Mouse (Mus musculus) embryonic facial prominence, embryonic 12.5 days (tissue): ENCODE data around the gene Klf11. TPM values are rescaled to one million over a fixed set of nuclear protein-coding genes. Genes with fewer than 3 reads are reported as not detected.
"Not testable (repeated sequence)": the region's sequence is repeated elsewhere in the genome, so short reads cannot be mapped to it uniquely, and the experiment has no call there.

Experiments used
- ATAC-seq: fragments of 200-750 bp; cut with Nextera tagmentation; 2 replicates; pipeline ENCODE4 v1.8.0; 2017; ENCODE audit not compliant: insufficient number of reproducible peaks, insufficient read depth, low FRiP score, low TSS enrichment
- H3K27ac ChIP-seq: fragments of 300-500 bp; sonication (generic); 2 replicates; pipeline ENCODE4 v1.5.1; 2016; ENCODE audit warnings: mild to moderate bottlenecking
- H3K27me3 ChIP-seq: fragments of 300-500 bp; sonication (generic); 2 replicates; pipeline ENCODE4 v1.6.1; 2016; ENCODE audit warnings: mild to moderate bottlenecking, moderate library complexity
- H3K36me3 ChIP-seq: fragments of 300-500 bp; sonication (generic); 2 replicates; pipeline ENCODE4 v1.6.1; 2016; ENCODE audit warnings: mild to moderate bottlenecking
- H3K4me1 ChIP-seq: fragments of 300-500 bp; sonication (generic); 2 replicates; pipeline ENCODE4 v1.6.1; 2016
- H3K4me2 ChIP-seq: fragments of 300-500 bp; sonication (generic); replicated peaks from 2 replicates; pipeline ENCODE4 v1.6.1; 2016; ENCODE audit warnings: mild to moderate bottlenecking, moderate library complexity
- H3K4me3 ChIP-seq: fragments of 300-500 bp; sonication (generic); 2 replicates; pipeline ENCODE4 v1.5.1; 2016; ENCODE audit warnings: mild to moderate bottlenecking
- H3K9ac ChIP-seq: fragments of 300-500 bp; sonication (generic); 2 replicates; pipeline ENCODE4 v1.6.1; 2016; ENCODE audit warnings: mild to moderate bottlenecking, moderate library complexity
- H3K9me3 ChIP-seq: fragments of 300-500 bp; sonication (generic); 2 replicates; pipeline ENCODE4 v1.6.1; 2016; ENCODE audit warnings: mild to moderate bottlenecking, moderate library complexity
- WGBS: fragments of 180-500 bp; shearing (Covaris S2); methylation state at CpG from one replicate; pipeline ENCODE4 v1.1.7; 2016; 5-methylcytosine and 5-hydroxymethylcytosine counted together
- polyA plus RNA-seq: library from polyadenylated mRNA; unstranded; fragments of >200 nt; fragmentation: Nextera tagmentation; extraction: Ambion mirVana; gene quantifications from 2 replicates; pipeline ENCODE4 v1.2.1, GENCODE M21; 2016

Gene Klf11
- polyA plus RNA-seq, 1 experiment from 2014 or later: 13.8 TPM

- no peaks in the 10 kb centered on the region for H3K9me3 ChIP-seq
- H3K4me2 ChIP-seq: no peak overlapping the region
- no peaks in the 10 kb centered on the region for H3K36me3 ChIP-seq
- WGBS: 70% methylated on average over 1 of the region's 1 CpGs
- H3K4me3 ChIP-seq: no peak overlapping the region
- ATAC-seq: no peak
- no peaks in the 10 kb centered on the region for H3K4me1 ChIP-seq
- no peaks in the 10 kb centered on the region for H3K27me3 ChIP-seq
- no peak overlapping the region for H3K27ac ChIP-seq
- no peak overlapping the region for H3K9ac ChIP-seq
Measured at GRCm38 (mm10) chr12:24633753-24634191, 17.3 kb upstream of the Klf11 start.

GRCm38 (mm10) chr12:24634212-24634611 lies 16.9 kb upstream of the Klf11 start:
- no peaks in the 10 kb centered on the region for H3K9me3 ChIP-seq
- H3K9ac ChIP-seq: no peak overlapping the region
- H3K27me3 ChIP-seq: no peaks in the 10 kb centered on the region
- H3K4me3 ChIP-seq: no peak overlapping the region
- ATAC-seq: no peak
- H3K4me1 ChIP-seq: no peaks in the 10 kb centered on the region
- H3K36me3 ChIP-seq: no peaks in the 10 kb centered on the region
- WGBS: 79% methylated on average over 4 of the region's 4 CpGs
- H3K4me2 ChIP-seq: no peak overlapping the region
- no peak overlapping the region for H3K27ac ChIP-seq

DNA sequence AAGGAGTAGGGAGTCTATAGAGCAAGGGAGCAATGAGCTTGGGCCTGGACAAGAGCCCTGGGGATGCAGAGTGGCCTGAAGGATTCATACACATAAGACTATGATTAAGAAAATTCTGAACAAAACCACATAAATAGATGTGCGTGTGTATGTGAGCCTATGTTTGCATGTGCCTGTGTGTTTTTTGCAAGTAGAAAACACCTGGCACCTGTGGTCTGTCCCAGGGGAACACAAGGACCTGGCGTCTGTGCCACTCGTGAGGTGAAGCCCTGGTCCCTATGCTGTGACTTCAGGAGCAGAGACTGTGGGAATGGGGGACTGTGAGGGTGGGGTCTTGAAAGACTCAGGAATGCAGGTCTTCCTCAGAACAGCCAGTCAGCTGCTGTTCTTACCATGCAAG lies 16.4 kb upstream of the Klf11 start:
- Histone ChIP-seq H3K9me3 (no peaks in the 10 kb centered on the region), H3K4me3 (no peak overlapping the region), H3K36me3 (no peaks in the 10 kb centered on the region), H3K27me3 (no peaks in the 10 kb centered on the region), H3K4me2 (no peak overlapping the region), H3K9ac (no peak overlapping the region), H3K27ac (no peak overlapping the region), H3K4me1 (no peaks in the 10 kb centered on the region)
- no peak for ATAC-seq
- WGBS: 78% methylated on average over 3 of the region's 3 CpGs

GRCm38 (mm10) chr12:24638787-24639186 lies 12.3 kb upstream of the Klf11 start:
- not testable (repeated sequence) for H3K27ac ChIP-seq, H3K36me3 ChIP-seq, H3K4me3 ChIP-seq, H3K4me1 ChIP-seq, H3K27me3 ChIP-seq, ATAC-seq, H3K9ac ChIP-seq, H3K4me2 ChIP-seq, H3K9me3 ChIP-seq
- 96% methylated on average over 10 of the region's 10 CpGs for WGBS

DNA sequence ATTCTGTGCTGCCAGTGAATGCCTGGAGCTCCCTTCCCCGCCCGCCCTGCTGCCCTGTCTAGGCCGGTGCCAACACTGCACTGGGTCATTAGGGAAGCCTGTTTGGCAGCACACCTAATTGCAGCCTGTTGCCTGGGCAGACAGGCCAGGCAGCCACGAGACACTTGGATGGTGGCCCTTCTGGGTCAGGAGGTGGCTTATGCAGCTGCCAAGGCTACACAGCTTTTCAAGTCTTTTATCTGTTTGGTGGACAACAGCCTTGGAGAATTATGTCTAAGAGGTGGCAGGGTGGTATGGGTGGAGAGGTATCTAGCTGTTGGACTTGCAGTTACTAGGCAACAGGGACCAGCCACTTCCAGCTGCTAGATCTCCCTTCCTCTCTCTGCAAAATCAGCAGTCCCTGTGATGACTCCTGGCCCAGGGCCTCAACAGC lies 8.7 kb upstream of the Klf11 start:
- H3K9ac ChIP-seq: no peak overlapping the region
- H3K27ac ChIP-seq: no peak overlapping the region
- no peaks in the 10 kb centered on the region for H3K9me3 ChIP-seq
- H3K4me2 ChIP-seq: no peak overlapping the region
- H3K4me3 ChIP-seq: no peak overlapping the region
- no peaks in the 10 kb centered on the region for H3K27me3 ChIP-seq
- peaks cover 3% of the 10 kb centered on the region; the same call in 1 of the 2 replicates for H3K4me1 ChIP-seq
- no peaks in the 10 kb centered on the region for H3K36me3 ChIP-seq
- WGBS: 74% methylated on average over 4 of the region's 4 CpGs
- no peak for ATAC-seq

- Histone ChIP-seq H3K4me1 (peaks cover 3% of the 10 kb centered on the region; the same call in 1 of the 2 replicates), H3K9me3 (no peaks in the 10 kb centered on the region), H3K4me3 (no peak overlapping the region), H3K4me2 (no peak overlapping the region), H3K9ac (no peak overlapping the region), H3K27me3 (no peaks in the 10 kb centered on the region), H3K36me3 (no peaks in the 10 kb centered on the region), H3K27ac (no peak overlapping the region)
- ATAC-seq: no peak
- WGBS: 42% methylated on average over 1 of the region's 1 CpGs
Measured at GRCm38 (mm10) chr12:24644125-24644571, 6.9 kb upstream of the Klf11 start.

- H3K36me3 ChIP-seq: no peaks in the 10 kb centered on the region
- H3K9ac ChIP-seq: no peak overlapping the region
- H3K9me3 ChIP-seq: no peaks in the 10 kb centered on the region
- no peak overlapping the region for H3K27ac ChIP-seq
- no peak overlapping the region for H3K4me3 ChIP-seq
- peaks cover 11% of the 10 kb centered on the region for H3K4me1 ChIP-seq
- no peak overlapping the region for H3K4me2 ChIP-seq
- H3K27me3 ChIP-seq: no peaks in the 10 kb centered on the region
- 74% methylated on average over 6 of the region's 6 CpGs for WGBS
- ATAC-seq: no peak
Measured at GRCm38 (mm10) chr12:24645901-24646300, 5.2 kb upstream of the Klf11 start.

DNA sequence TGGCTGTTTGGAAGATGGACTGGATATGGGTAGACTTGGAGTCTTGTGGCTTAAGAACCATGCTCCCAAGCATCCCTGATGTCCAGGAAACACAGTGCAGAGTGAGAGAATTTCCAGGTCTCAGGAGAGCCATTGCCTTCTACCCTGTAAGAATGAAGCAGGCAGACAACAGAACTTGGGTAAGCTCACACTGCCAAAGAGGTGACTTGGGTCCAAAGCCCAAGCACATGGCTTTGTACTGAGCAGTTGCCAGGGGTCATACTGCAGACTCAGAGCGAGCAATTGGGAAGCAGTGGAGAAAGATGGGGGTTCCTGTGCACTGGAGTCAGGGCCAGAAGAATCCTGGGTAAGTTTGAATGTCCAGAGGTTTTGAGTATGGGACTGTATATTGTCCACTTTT lies 3.0 kb upstream of the Klf11 start:
- Histone ChIP-seq H3K4me2 (no peak overlapping the region), H3K27ac (no peak overlapping the region), H3K4me1 (peaks cover 23% of the 10 kb centered on the region), H3K9ac (no peak overlapping the region), H3K27me3 (no peaks in the 10 kb centered on the region), H3K9me3 (no peaks in the 10 kb centered on the region), H3K36me3 (no peaks in the 10 kb centered on the region), H3K4me3 (no peak overlapping the region)
- no peak for ATAC-seq
- 60% methylated on average over 1 of the region's 1 CpGs for WGBS

- H3K36me3 ChIP-seq: peaks cover 19% of the 10 kb centered on the region
- peak overlapping the region; percentile 42 for H3K9ac ChIP-seq
- no peaks in the 10 kb centered on the region for H3K27me3 ChIP-seq
- H3K27ac ChIP-seq: peak overlapping the region; percentile 91
- H3K9me3 ChIP-seq: no peaks in the 10 kb centered on the region
- H3K4me3 ChIP-seq: peak overlapping the region; percentile 86
- H3K4me1 ChIP-seq: peaks cover 21% of the 10 kb centered on the region
- 3% methylated on average over 22 of the region's 22 CpGs for WGBS
- peak overlapping the region; percentile 67 for H3K4me2 ChIP-seq
- ATAC-seq: no peak
Measured at GRCm38 (mm10) chr12:24650415-24651062, 535 bp upstream of the Klf11 start.

GRCm38 (mm10) chr12:24651642-24652342 lies 718 bp downstream of the Klf11 start:
- peak; percentile 76 for ATAC-seq
- Histone ChIP-seq H3K36me3 (peaks cover 25% of the 10 kb centered on the region), H3K4me1 (peaks cover 21% of the 10 kb centered on the region), H3K4me2 (peak overlapping the region; percentile 67), H3K4me3 (peak overlapping the region; percentile 86), H3K27ac (peak overlapping the region; percentile 91), H3K9ac (peak overlapping the region; percentile 79), H3K9me3 (no peaks in the 10 kb centered on the region), H3K27me3 (no peaks in the 10 kb centered on the region)
- 1% methylated on average over 36 of the region's 36 CpGs for WGBS

GRCm38 (mm10) chr12:24654065-24654862 lies 3.2 kb downstream of the Klf11 start:
- WGBS: 83% methylated on average over 16 of the region's 16 CpGs
- no peak overlapping the region for H3K4me2 ChIP-seq
- H3K27ac ChIP-seq: no peak overlapping the region
- no peak for ATAC-seq
- H3K4me1 ChIP-seq: peaks cover 21% of the 10 kb centered on the region
- no peak overlapping the region for H3K4me3 ChIP-seq
- no peaks in the 10 kb centered on the region for H3K9me3 ChIP-seq
- no peak overlapping the region for H3K9ac ChIP-seq
- no peaks in the 10 kb centered on the region for H3K27me3 ChIP-seq
- peaks cover 25% of the 10 kb centered on the region for H3K36me3 ChIP-seq
